Mouse (Mus musculus) heart, postnatal 10 days (tissue): ENCODE data around the gene Tmem156. TPM values are rescaled to one million over a fixed set of nuclear protein-coding genes. Genes with fewer than 3 reads are reported as not detected.
"Not testable (repeated sequence)": the region's sequence is repeated elsewhere in the genome, so short reads cannot be mapped to it uniquely, and the experiment has no call there.

Source experiments
- DNase-seq, 2 experiments: peaks; one replicate each; pipeline ENCODE4 v3.0.0; 2021
- intact Hi-C: fragments of 180-260 bp; cut with DNase I; formaldehyde crosslinking; loops from one replicate; pipeline ENCODE4 v1.15.1; 2025
- total RNA-seq, 2 experiments: library from RNA; stranded (reverse); gene quantifications; 2 replicates each; pipeline ENCODE4 v1.2.3; 2021

Gene Tmem156
- total RNA-seq = under 1 TPM in 1 of 2 experiments, not detected in 1; 0.29 TPM

GRCm38 (mm10) chr5:65091921-65092320, at the start of gene Tmem156:
TSS of gene Tmem156 (minus strand) at chr5:65092132.
- no peak for DNase-seq
- intact Hi-C loops = no loop called here

GRCm38 (mm10) chr5:65141242-65141641, 49.3 kb upstream of the Tmem156 start:
- intact Hi-C loops = no loop called here
- no peak for DNase-seq

- DNase-seq = no peak
- intact Hi-C loops = no loop called here
Measured at GRCm38 (mm10) chr5:65137073-65137472, 45.1 kb upstream of the Tmem156 start.

GRCm38 (mm10) chr5:65136159-65136558, 44.2 kb upstream of the Tmem156 start:
- no peak for DNase-seq
- intact Hi-C loops = no loop called here

GRCm38 (mm10) chr5:65131211-65131879, 39.4 kb upstream of the Tmem156 start:
- DNase-seq = no peak
- intact Hi-C loops = no loop called here

- DNase-seq = no peak
- intact Hi-C loops = no loop called here
Measured at GRCm38 (mm10) chr5:65130528-65131210, 38.7 kb upstream of the Tmem156 start.

- DNase-seq = no peak
- intact Hi-C loops = no loop called here
Measured at GRCm38 (mm10) chr5:65128481-65128880, 36.5 kb upstream of the Tmem156 start.

GRCm38 (mm10) chr5:65126137-65126536, 34.2 kb upstream of the Tmem156 start:
- no peak for DNase-seq
- intact Hi-C loops = no loop called here

GRCm38 (mm10) chr5:65122616-65123015, 30.7 kb upstream of the Tmem156 start:
- intact Hi-C loops = no loop called here
- no peak for DNase-seq

GRCm38 (mm10) chr5:65119918-65120317, 28.0 kb upstream of the Tmem156 start:
- intact Hi-C loops = no loop called here
- no peak for DNase-seq

- intact Hi-C loops = no loop called here
- DNase-seq = no peak
Measured at GRCm38 (mm10) chr5:65119495-65119894, 27.6 kb upstream of the Tmem156 start.

GRCm38 (mm10) chr5:65116789-65117188, 24.9 kb upstream of the Tmem156 start:
- intact Hi-C loops = no loop called here
- DNase-seq = no peak

- no peak for DNase-seq
Measured at GRCm38 (mm10) chr5:65113323-65113722, 21.4 kb upstream of the Tmem156 start.

GRCm38 (mm10) chr5:65112225-65112624, 20.3 kb upstream of the Tmem156 start:
- DNase-seq, intact Hi-C loops: not testable (repeated sequence)

More at GRCm38 (mm10) chr5:65113323-65113722, 21.4 kb upstream of the Tmem156 start:
- intact Hi-C loops = no loop called here

- intact Hi-C loops = loop anchor here (5.0 kb wide), 1 partner anchor 49 kb away; no protein-coding TSS in a partner anchor
- DNase-seq = peak; percentile 41 to 61
Measured at GRCm38 (mm10) chr5:65107773-65108432, 16.0 kb upstream of the Tmem156 start.

GRCm38 (mm10) chr5:65106876-65107772, 15.2 kb upstream of the Tmem156 start, which contains the start of gene Klhl5:
TSS of gene Klhl5 (plus strand) at chr5:65107539.
- intact Hi-C loops = loop anchor here (5.0 kb wide), 1 partner anchor 50 kb away; no protein-coding TSS in a partner anchor
- DNase-seq = peak; percentile 92 to 94

GRCm38 (mm10) chr5:65102641-65103042, 10.7 kb upstream of the Tmem156 start:
- DNase-seq = no peak
- intact Hi-C loops = loop anchor here (5.0 kb wide), 1 partner anchor 55 kb away; no protein-coding TSS in a partner anchor

- intact Hi-C loops = loop anchor here (5.0 kb wide), 1 partner anchor 55 kb away; no protein-coding TSS in a partner anchor
- no peak for DNase-seq
Measured at GRCm38 (mm10) chr5:65102026-65102640, 10.2 kb upstream of the Tmem156 start.

GRCm38 (mm10) chr5:65101621-65102020, 9.7 kb upstream of the Tmem156 start:
- no peak for DNase-seq
- intact Hi-C loops = loop anchor here (5.0 kb wide), 1 partner anchor 54 kb away; no protein-coding TSS in a partner anchor

- no peak for DNase-seq
- intact Hi-C loops = loop anchor here (5.0 kb wide), 1 partner anchor 54 kb away; no protein-coding TSS in a partner anchor
Measured at GRCm38 (mm10) chr5:65101209-65101608, 9.3 kb upstream of the Tmem156 start.
